Mouse (Mus musculus) liver, embryonic 13.5 days (tissue): ENCODE results near the gene Med13l. TPM values are rescaled to one million over a fixed set of nuclear protein-coding genes. Genes with fewer than 3 reads are reported as not detected.

Source experiments
- ATAC-seq: fragments of 200-750 bp; cut with Nextera tagmentation; 2 replicates; pipeline ENCODE4 v1.8.0; 2017; ENCODE audit warnings: low read depth, mild to moderate bottlenecking, moderate number of reproducible peaks, moderate library complexity
- DNase-seq: peaks from one replicate; pipeline ENCODE4 v3.0.0; 2022
- H3K27ac ChIP-seq: fragments of 300-500 bp; sonication (generic); 2 replicates; pipeline ENCODE4 v1.5.1; 2015; ENCODE audit warnings: moderate library complexity, mild to moderate bottlenecking, inconsistent platforms
- H3K27me3 ChIP-seq: fragments of 300-500 bp; sonication (generic); 2 replicates; pipeline ENCODE4 v1.6.1; 2015; ENCODE audit warnings: mild to moderate bottlenecking, inconsistent platforms
- H3K36me3 ChIP-seq: fragments of 300-500 bp; sonication (generic); 2 replicates; pipeline ENCODE4 v1.6.1; 2015; ENCODE audit warnings: mild to moderate bottlenecking, inconsistent platforms
- H3K4me1 ChIP-seq: fragments of 300-500 bp; sonication (generic); replicated peaks from 2 replicates; pipeline ENCODE4 v1.6.1; 2015; ENCODE audit warnings: inconsistent platforms
- H3K4me2 ChIP-seq: fragments of 300-500 bp; sonication (generic); 2 replicates; pipeline ENCODE4 v1.6.1; 2015; ENCODE audit warnings: inconsistent platforms, mild to moderate bottlenecking, moderate library complexity
- H3K4me3 ChIP-seq: fragments of 300-500 bp; sonication (generic); replicated peaks from 2 replicates; pipeline ENCODE4 v1.5.1; 2015; ENCODE audit warnings: mild to moderate bottlenecking, inconsistent platforms
- H3K9ac ChIP-seq: fragments of 300-500 bp; sonication (generic); 2 replicates; pipeline ENCODE4 v1.6.1; 2015; ENCODE audit warnings: mild to moderate bottlenecking, inconsistent platforms
- H3K9me3 ChIP-seq: fragments of 300-500 bp; sonication (generic); replicated peaks from 2 replicates; pipeline ENCODE4 v1.6.1; 2016; ENCODE audit warnings: inconsistent platforms
- WGBS: fragments of 180-500 bp; shearing (Covaris S2); methylation state at CpG from one replicate; pipeline ENCODE4 v1.1.7; 2015; ENCODE audit not compliant: insufficient replicate concordance; 5-methylcytosine and 5-hydroxymethylcytosine counted together
- polyA plus RNA-seq: library from polyadenylated mRNA; unstranded; fragments of >200 nt; fragmentation: Nextera tagmentation; extraction: Ambion mirVana; gene quantifications from 2 replicates; pipeline ENCODE4 v1.2.1, GENCODE M21; 2015

Gene Med13l
- polyA plus RNA-seq, 1 experiment from 2014 or later: 10.1 TPM

- ATAC-seq (no peak), DNase-seq (no peak)
- H3K9me3 ChIP-seq: no peaks in the 10 kb centered on the region
- H3K27ac ChIP-seq: no peak overlapping the region; the same call in 1 of the 2 replicates
- H3K4me1 ChIP-seq: peaks cover 81% of the 10 kb centered on the region
- H3K4me2 ChIP-seq: no peak overlapping the region
- WGBS: 50% methylated on average over 11 of the region's 11 CpGs
- peaks cover 3% of the 10 kb centered on the region; the same call in 1 of the 2 replicates for H3K36me3 ChIP-seq
- no peaks in the 10 kb centered on the region for H3K27me3 ChIP-seq
- H3K9ac ChIP-seq: no peak overlapping the region
- H3K4me3 ChIP-seq: no peak overlapping the region
Measured at GRCm38 (mm10) chr5:118635476-118636187, 75.2 kb downstream of the Med13l start.

DNA sequence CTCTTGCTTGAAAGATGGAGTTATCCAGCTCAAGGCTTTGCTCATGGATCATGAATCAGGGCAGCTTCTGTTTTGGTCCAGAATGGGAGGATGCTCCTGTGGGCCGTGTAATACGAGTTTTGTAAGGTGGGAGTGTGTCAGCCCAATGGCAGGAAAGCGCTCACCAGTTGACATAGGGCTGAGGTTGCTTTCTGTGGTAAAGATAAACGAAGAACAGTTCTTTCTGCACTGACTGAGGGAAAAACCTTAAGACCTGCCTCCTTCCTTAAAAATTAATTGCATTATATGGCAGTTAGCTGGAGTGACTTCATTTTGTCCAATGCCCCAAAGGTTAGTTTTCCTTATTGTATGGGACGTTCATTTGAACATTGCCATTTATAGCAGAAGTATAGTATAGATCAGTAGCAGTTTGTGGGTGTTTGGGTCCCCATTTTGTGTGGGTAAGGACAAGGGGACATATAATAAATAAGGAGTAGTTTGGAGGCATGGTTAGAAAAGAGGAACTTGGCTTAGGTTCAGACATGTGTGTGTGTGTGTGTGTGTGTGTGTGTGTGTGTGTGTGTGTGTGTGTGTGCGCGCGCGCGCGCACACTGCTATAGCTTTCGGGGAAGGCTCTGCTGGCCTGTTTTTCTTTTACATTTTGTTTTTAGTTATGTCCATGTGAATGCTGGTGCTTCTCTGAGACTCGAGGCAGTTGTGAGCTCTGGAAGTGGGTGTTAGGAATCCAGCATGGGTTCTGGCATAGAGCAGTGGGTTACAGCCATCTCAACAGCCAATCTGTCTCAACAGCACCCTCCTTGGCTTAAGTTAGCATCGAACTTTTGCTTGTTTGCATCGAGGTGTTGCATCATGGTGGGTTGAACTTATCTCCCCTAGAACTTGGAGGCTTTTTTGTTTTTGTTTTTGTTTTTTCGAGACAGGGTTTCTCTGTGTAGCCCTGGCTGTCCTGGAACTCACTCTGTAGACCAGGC, 76.2 kb downstream of the Med13l start:
- no peak overlapping the region for H3K4me2 ChIP-seq
- no peak overlapping the region for H3K27ac ChIP-seq
- ATAC-seq (no peak), DNase-seq (no peak)
- H3K4me1 ChIP-seq: peaks cover 81% of the 10 kb centered on the region
- peaks cover 3% of the 10 kb centered on the region; the same call in 1 of the 2 replicates for H3K36me3 ChIP-seq
- no peak overlapping the region for H3K9ac ChIP-seq
- H3K9me3 ChIP-seq: no peaks in the 10 kb centered on the region
- 62% methylated on average over 16 of the region's 16 CpGs for WGBS
- H3K4me3 ChIP-seq: no peak overlapping the region
- H3K27me3 ChIP-seq: no peaks in the 10 kb centered on the region

DNA sequence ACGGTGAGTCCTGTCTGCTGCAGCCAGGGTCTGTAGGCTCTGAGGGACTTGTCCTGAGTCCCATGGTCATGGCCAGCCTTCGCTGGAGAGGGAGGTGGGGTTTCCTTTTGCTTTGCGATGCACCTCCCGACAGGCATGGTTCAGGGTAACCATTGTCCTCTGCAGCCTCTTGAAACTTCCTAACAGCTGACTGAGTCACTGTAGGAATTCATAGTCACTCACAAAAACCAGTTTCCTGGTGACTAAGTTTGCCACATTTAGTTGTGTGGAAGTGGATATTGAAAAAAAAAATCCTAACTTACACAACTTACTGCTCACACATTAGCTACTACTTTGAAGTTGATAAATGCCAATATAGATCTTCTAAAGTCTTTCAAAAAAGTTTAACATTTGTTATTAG, 77.5 kb downstream of the Med13l start:
- ATAC-seq (no peak), DNase-seq (no peak)
- Histone ChIP-seq H3K9me3 (no peaks in the 10 kb centered on the region), H3K9ac (0 out of 2 replicates have a peak overlapping the region, but pooled peaks have one; percentile 22), H3K27ac (no peak overlapping the region), H3K4me2 (no peak overlapping the region), H3K27me3 (no peaks in the 10 kb centered on the region), H3K36me3 (peaks cover 3% of the 10 kb centered on the region; the same call in 1 of the 2 replicates), H3K4me3 (no peak overlapping the region), H3K4me1 (peaks cover 81% of the 10 kb centered on the region)
- WGBS: 35% methylated on average over 4 of the region's 4 CpGs

DNA sequence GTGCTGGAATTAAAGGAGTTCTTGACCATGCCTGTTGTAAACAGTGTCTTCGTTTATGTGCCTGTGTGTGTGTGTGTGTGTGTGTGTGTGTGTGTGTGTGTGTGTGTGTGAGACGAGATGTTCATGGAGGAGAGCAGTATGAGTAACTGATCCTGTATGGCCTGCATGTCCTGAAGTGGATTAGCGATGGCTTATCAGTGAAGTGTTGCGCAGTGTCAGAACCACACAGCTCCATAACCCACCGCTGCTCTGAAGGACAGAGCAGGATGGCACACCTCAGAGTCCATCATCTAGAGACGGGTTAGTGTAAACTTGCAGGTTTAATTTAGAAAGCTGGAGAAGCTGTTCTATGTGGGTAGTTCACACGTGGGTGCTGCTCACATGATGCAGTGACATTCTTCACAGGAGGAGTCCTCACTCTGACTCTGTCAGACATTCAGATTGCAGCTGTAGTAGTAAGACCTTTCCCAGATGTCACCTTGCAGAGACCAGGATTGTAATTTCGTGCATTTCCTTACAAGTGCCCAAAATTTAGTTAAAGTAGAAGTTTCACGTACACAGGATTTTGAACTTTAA, 78.1 kb downstream of the Med13l start:
- Histone ChIP-seq H3K9me3 (no peaks in the 10 kb centered on the region), H3K4me2 (no peak overlapping the region), H3K27me3 (no peaks in the 10 kb centered on the region), H3K9ac (no peak overlapping the region), H3K4me3 (no peak overlapping the region), H3K4me1 (peaks cover 81% of the 10 kb centered on the region), H3K27ac (no peak overlapping the region), H3K36me3 (peaks cover 3% of the 10 kb centered on the region; the same call in 1 of the 2 replicates)
- 0 out of 2 replicates have a peak, but pooled peaks have one; percentile 32 for ATAC-seq
- no peak for DNase-seq
- 59% methylated on average over 9 of the region's 9 CpGs for WGBS

DNA sequence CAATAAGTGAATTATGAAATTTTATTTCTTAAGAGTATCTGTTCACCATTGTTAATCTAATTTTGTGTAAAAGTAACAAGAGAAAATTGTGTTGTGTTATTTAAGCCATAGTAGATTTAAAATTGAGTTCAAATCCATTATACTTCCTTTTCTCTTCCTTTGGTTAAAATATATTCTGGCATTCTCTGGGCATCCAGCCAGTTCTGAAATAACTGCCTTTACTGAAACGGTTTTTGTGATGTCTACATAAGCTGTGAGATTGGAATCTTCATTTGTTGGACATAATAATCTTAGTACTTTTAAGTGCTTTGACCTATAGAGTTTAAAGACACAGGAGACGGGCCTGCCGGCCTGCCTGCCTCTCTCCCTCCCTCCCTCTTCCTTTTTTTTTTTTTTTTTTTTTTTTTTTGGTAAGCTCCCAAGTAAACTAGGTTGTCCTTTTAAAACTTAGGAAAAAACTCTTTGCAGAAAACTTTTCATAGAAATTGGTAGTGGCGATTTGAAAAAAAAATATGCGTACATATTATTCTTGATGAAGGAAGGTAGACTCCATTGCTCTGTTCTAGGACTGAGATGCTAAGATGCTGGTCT, 78.7 kb downstream of the Med13l start:
- peaks cover 3% of the 10 kb centered on the region; the same call in 1 of the 2 replicates for H3K36me3 ChIP-seq
- peaks cover 83% of the 10 kb centered on the region for H3K4me1 ChIP-seq
- no peak overlapping the region for H3K27ac ChIP-seq
- no peaks in the 10 kb centered on the region for H3K27me3 ChIP-seq
- H3K4me2 ChIP-seq: no peak overlapping the region
- ATAC-seq (no peak), DNase-seq (no peak)
- no peak overlapping the region for H3K9ac ChIP-seq
- no peaks in the 10 kb centered on the region for H3K9me3 ChIP-seq
- H3K4me3 ChIP-seq: no peak overlapping the region
- 77% methylated on average over 5 of the region's 5 CpGs for WGBS

GRCm38 (mm10) chr5:118644041-118644440, 83.6 kb downstream of the Med13l start:
- Histone ChIP-seq H3K4me1 (peaks cover 82% of the 10 kb centered on the region), H3K27me3 (no peaks in the 10 kb centered on the region), H3K9me3 (no peaks in the 10 kb centered on the region), H3K27ac (0 out of 2 replicates have a peak overlapping the region, but pooled peaks have one; percentile 1), H3K4me3 (no peak overlapping the region), H3K9ac (no peak overlapping the region), H3K4me2 (peak overlapping the region; percentile 42), H3K36me3 (no peaks in the 10 kb centered on the region)
- ATAC-seq (peak; percentile 78), DNase-seq (no peak)
- WGBS: 21% methylated on average over 12 of the region's 12 CpGs

DNA sequence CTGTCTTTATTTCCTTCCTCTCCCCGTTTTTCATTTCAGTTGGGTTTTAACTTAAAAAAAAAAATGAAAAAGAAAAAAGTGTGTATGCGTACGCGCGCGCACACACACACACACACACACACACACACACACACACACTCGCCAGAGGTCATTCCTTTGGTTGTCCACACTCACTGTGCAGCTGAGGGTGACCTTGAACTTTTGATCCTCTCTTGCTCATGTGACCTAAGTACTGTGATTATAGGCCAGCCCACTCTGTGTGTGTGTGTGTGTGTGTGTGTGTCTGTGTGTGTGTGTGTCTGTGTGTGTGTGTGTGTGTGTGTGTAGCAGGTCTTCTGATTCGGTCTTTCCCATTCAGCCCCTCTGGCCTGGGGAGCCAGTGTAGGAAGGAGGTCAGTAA, 84.0 kb downstream of the Med13l start:
- Histone ChIP-seq H3K4me2 (peak overlapping the region; percentile 42), H3K27me3 (no peaks in the 10 kb centered on the region), H3K4me3 (no peak overlapping the region), H3K36me3 (no peaks in the 10 kb centered on the region), H3K9ac (no peak overlapping the region), H3K4me1 (peaks cover 83% of the 10 kb centered on the region), H3K9me3 (no peaks in the 10 kb centered on the region), H3K27ac (peak overlapping the region; percentile 10; the same call in 1 of the 2 replicates)
- DNase-seq: no peak
- ATAC-seq: no peak
- WGBS: 55% methylated on average over 8 of the region's 8 CpGs

GRCm38 (mm10) chr5:118645196-118645805, 84.8 kb downstream of the Med13l start:
- 60% methylated on average over 10 of the region's 10 CpGs for WGBS

DNA sequence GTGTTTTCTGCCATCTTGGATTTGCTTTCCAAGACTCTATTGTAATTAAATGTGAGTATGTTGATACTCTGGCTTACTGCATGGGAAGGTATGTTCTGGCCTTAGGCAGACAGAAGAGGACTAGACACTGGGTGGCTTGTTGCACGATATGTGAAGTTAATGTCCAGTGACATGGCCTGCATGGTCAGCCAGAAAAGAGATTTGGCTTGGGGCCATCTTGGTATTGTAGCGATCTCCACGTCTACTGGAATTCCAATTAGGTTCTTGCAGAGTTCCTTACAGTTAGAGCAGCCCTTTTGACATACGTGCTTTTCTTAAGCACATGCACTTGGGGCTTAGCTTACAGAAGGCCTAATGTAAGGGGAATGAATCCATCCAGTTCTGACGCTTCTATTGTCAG, 86.4 kb downstream of the Med13l start:
- Histone ChIP-seq H3K27ac (no peak overlapping the region), H3K36me3 (no peaks in the 10 kb centered on the region), H3K9me3 (no peaks in the 10 kb centered on the region), H3K4me1 (peaks cover 78% of the 10 kb centered on the region), H3K27me3 (no peaks in the 10 kb centered on the region), H3K9ac (no peak overlapping the region), H3K4me3 (no peak overlapping the region), H3K4me2 (no peak overlapping the region)
- WGBS: 77% methylated on average over 5 of the region's 5 CpGs
- no peak for DNase-seq
- ATAC-seq: no peak

More at GRCm38 (mm10) chr5:118645196-118645805, 84.8 kb downstream of the Med13l start:
- peaks cover 82% of the 10 kb centered on the region for H3K4me1 ChIP-seq
- ATAC-seq: no peak; the same call in 1 of the 2 replicates
- no peaks in the 10 kb centered on the region for H3K9me3 ChIP-seq
- H3K4me3 ChIP-seq: no peak overlapping the region
- no peaks in the 10 kb centered on the region for H3K36me3 ChIP-seq
- no peaks in the 10 kb centered on the region for H3K27me3 ChIP-seq
- no peak overlapping the region for H3K9ac ChIP-seq
- H3K4me2 ChIP-seq: no peak overlapping the region
- 0 out of 2 replicates have a peak overlapping the region, but pooled peaks have one; percentile 10 for H3K27ac ChIP-seq
- DNase-seq: no peak

DNA sequence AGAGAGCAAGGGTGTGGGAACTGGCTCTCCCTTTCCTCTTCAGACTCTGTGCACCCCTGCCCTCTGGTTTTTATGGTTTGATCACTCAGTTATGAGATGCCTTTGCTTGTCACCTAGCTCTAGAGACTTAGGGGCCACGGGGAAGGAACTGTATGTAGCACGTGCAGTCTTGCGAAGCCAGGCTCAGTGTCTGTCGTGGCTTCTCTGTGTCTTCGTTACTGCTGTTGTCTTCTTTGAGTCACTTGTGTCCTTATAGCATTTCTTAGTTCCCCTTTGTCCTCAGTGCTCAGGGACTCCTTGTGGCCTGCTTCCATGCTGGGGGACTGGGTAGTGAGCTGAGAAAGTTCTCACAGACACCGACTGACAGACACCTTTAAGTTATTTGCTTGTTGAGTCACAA, 86.9 kb downstream of the Med13l start:
- Histone ChIP-seq H3K4me3 (no peak overlapping the region), H3K9ac (0 out of 2 replicates have a peak overlapping the region, but pooled peaks have one; percentile 10), H3K9me3 (no peaks in the 10 kb centered on the region), H3K36me3 (no peaks in the 10 kb centered on the region), H3K4me1 (peaks cover 75% of the 10 kb centered on the region), H3K27ac (0 out of 2 replicates have a peak overlapping the region, but pooled peaks have one; percentile 40), H3K4me2 (no peak overlapping the region), H3K27me3 (no peaks in the 10 kb centered on the region)
- ATAC-seq (no peak), DNase-seq (no peak)
- WGBS: 39% methylated on average over 6 of the region's 6 CpGs
